Mouse (Mus musculus) C2C12 (cell line): ENCODE measurements around the gene Babam2.

Source experiments
- CEBPB ChIP-seq: IDR thresholded peaks from one replicate; pipeline ENCODE4 v1.6.1; 2011; ENCODE audit warnings: low read depth, mild to moderate bottlenecking, control low read depth, moderate library complexity
- CTCF ChIP-seq: IDR thresholded peaks from one replicate; pipeline ENCODE4 v1.5.1; 2011; ENCODE audit not compliant: control insufficient read depth, insufficient read depth, insufficient read length
- MAX ChIP-seq: IDR thresholded peaks from one replicate; pipeline ENCODE4 v1.6.1; 2011; ENCODE audit warnings: mild to moderate bottlenecking, control low read depth
- MYOD1 ChIP-seq: IDR thresholded peaks from one replicate; pipeline ENCODE4 v1.6.1; 2011; ENCODE audit warnings: low read depth; ENCODE audit not compliant: control insufficient read depth, insufficient read length
- MYOG ChIP-seq: IDR thresholded peaks from one replicate; pipeline ENCODE4 v1.6.1; 2011; ENCODE audit not compliant: control insufficient read depth, insufficient read length; ENCODE audit errors: extremely low read depth
- USF1 ChIP-seq: IDR thresholded peaks from one replicate; pipeline ENCODE4 v1.6.1; 2011; ENCODE audit warnings: low read depth, mild to moderate bottlenecking, control low read depth, moderate library complexity

DNA sequence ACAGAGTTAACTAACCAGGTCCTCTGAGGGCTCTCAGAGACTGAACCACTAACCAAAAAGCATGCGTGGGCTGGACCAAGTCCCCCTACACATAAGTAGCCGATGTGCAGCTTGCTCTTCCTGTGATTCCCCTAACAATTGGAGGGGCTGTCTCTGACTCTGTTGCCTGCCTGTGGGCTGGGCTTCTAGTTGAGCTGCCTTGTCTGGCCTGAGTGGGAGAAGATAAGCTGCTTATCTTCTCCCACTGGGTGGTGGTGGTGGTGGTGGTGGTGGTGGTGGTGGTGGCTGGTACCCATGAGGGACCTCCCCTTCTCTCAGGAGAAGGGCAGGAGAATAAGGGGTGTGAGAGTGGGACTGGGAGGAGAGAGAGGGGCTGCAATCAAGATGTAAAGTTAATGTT lies 11.4 kb upstream of the Babam2 start:
- TF ChIP-seq CTCF (no peak), MAX (no peak), USF1 (no peak), MYOG (no peak), CEBPB (no peak), MYOD1 (no peak)
